Comparison of ENCODE assay signal across 8 mouse cellular contexts in the genomic region with DNA sequence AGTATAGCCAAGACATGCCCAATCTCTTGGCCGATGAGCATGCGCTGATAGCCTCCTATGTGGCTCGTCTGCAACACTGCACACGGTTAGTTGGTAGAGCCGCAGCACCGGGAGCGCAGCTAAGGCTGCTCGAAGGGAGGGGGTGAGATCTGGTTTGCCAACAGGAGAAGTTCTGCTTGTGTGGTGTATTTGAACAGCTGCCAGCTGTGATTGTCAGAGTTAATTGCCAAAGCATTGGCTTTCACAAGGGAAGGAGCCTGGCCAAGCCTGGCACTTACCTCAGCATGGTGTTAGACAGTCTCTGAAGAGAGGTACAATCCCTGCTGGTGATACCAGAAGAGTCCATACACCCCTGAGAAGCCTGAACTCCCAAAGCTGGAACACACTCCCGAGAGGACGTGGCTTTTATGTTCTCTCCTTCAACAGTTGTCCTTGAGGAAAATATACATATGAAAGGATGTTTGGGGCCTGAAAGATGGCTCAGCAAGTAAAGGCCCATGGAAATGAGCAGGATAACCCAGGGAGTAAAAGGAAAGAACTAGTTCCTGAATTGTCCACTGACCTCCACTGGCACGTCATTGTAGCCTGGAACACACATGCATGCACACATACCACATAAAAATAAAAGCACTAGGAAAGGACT.
DNase-seq lines count a peak whose midpoint lies in the region; ATAC-seq lines count a peak whose summit lies in the region.

No protein-coding gene starts in this region.

- ATAC-seq in kidney, embryonic 14.5 days (ENCODE audit: low FRiP score, low TSS enrichment), result no peak
- peak; percentile 89 for ATAC-seq in forebrain, embryonic 15.5 days (replicated peaks)
- ATAC-seq in CD4-positive, CD25-positive, alpha-beta regulatory T cell, adult 4 months, result no peak
- no peak for ATAC-seq in kidney, embryonic 15.5 days (replicated peaks; ENCODE audit: low FRiP score)

- intact Hi-C loops in left cerebral cortex, postnatal 14 days (cut with DNase I), result no loop called here

- no peak overlapping the region for H3K9ac ChIP-seq in kidney, embryonic 14.5 days (ENCODE audit: low read depth, low read length)
- no peak overlapping the region for H3K9ac ChIP-seq in forebrain, embryonic 15.5 days (replicated peaks)
- no peak overlapping the region for H3K9ac ChIP-seq in kidney, embryonic 15.5 days

- H3K27ac ChIP-seq in kidney, embryonic 14.5 days (ENCODE audit: low read depth, low read length), result no peak overlapping the region
- no peak overlapping the region for H3K27ac ChIP-seq in forebrain, embryonic 15.5 days (replicated peaks)
- no peak overlapping the region for H3K27ac ChIP-seq in kidney, embryonic 15.5 days

- no peaks in the 10 kb centered on the region for H3K4me1 ChIP-seq in kidney, embryonic 14.5 days (ENCODE audit: control insufficient read depth, insufficient read depth, low read length)
- peaks cover 14% of the 10 kb centered on the region for H3K4me1 ChIP-seq in forebrain, embryonic 15.5 days
- H3K4me1 ChIP-seq in kidney, embryonic 15.5 days, result no peaks in the 10 kb centered on the region

- no peaks in the 10 kb centered on the region for H3K27me3 ChIP-seq in kidney, embryonic 14.5 days (ENCODE audit: control insufficient read depth, insufficient read depth, low read length)
- H3K27me3 ChIP-seq in forebrain, embryonic 15.5 days, result no peaks in the 10 kb centered on the region
- H3K27me3 ChIP-seq in kidney, embryonic 15.5 days, result no peaks in the 10 kb centered on the region

- WGBS in kidney, embryonic 14.5 days, result 85% methylated on average over 11 of the region's 11 CpGs
- WGBS in forebrain, embryonic 15.5 days, result 21% methylated on average over 11 of the region's 11 CpGs
- 81% methylated on average over 11 of the region's 11 CpGs for WGBS in kidney, embryonic 15.5 days

- H3K9me3 ChIP-seq in kidney, embryonic 14.5 days (ENCODE audit: control insufficient read depth, low read length), result no peaks in the 10 kb centered on the region
- no peaks in the 10 kb centered on the region for H3K9me3 ChIP-seq in forebrain, embryonic 15.5 days
- H3K9me3 ChIP-seq in kidney, embryonic 15.5 days (replicated peaks), result no peaks in the 10 kb centered on the region

- H3K36me3 ChIP-seq in kidney, embryonic 14.5 days (ENCODE audit: control insufficient read depth, insufficient read depth, low read length), result no peaks in the 10 kb centered on the region
- H3K36me3 ChIP-seq in forebrain, embryonic 15.5 days, result no peaks in the 10 kb centered on the region
- 0 out of 2 replicates have a peak, but pooled peaks cover 4% of the 10 kb centered on the region for H3K36me3 ChIP-seq in kidney, embryonic 15.5 days

- DNase-seq in kidney, postnatal 36 days, result peak; percentile 12 to 22
- DNase-seq in adrenal gland, postnatal 36 days, result peak; percentile 29 to 31
- peak; percentile 26 to 35 for DNase-seq in left cerebral cortex, postnatal 14 days (ENCODE audit: low spot score in 2 of 2)
- no peak for DNase-seq in urinary bladder, postnatal 25 days (ENCODE audit: low spot score)

- no peak overlapping the region for H3K4me3 ChIP-seq in kidney, embryonic 14.5 days (ENCODE audit: low read length)
- H3K4me3 ChIP-seq in forebrain, embryonic 15.5 days, result no peak overlapping the region
- H3K4me3 ChIP-seq in kidney, embryonic 15.5 days (replicated peaks), result no peak overlapping the region

- H3K4me2 ChIP-seq in kidney, embryonic 14.5 days (replicated peaks; ENCODE audit: low read depth, low read length), result no peak overlapping the region
- no peak overlapping the region for H3K4me2 ChIP-seq in forebrain, embryonic 15.5 days (replicated peaks)
- H3K4me2 ChIP-seq in kidney, embryonic 15.5 days, result no peak overlapping the region
